Mouse (Mus musculus) heart, adult 2 months (tissue): ENCODE measurements around the gene Fbxl12.

Source experiments
- CTCF ChIP-seq: fragments of 200-600 bp; IDR thresholded peaks from 2 replicates; pipeline ENCODE4 v1.8.1; 2022; ENCODE audit warnings: antibody characterized with exemption, mild to moderate bottlenecking, moderate library complexity
- EP300 ChIP-seq: fragments of 200-500 bp; IDR thresholded peaks from 2 replicates; pipeline ENCODE4 v1.6.1; 2011; ENCODE audit warnings: low read depth, low read length, control low read depth; ENCODE audit not compliant: insufficient read depth
- POLR2A ChIP-seq: fragments of 200-500 bp; IDR thresholded peaks from 2 replicates; pipeline ENCODE4 v1.6.1; 2011; ENCODE audit warnings: mild to moderate bottlenecking, low read depth, low read length, control low read depth; ENCODE audit not compliant: insufficient read depth

DNA sequence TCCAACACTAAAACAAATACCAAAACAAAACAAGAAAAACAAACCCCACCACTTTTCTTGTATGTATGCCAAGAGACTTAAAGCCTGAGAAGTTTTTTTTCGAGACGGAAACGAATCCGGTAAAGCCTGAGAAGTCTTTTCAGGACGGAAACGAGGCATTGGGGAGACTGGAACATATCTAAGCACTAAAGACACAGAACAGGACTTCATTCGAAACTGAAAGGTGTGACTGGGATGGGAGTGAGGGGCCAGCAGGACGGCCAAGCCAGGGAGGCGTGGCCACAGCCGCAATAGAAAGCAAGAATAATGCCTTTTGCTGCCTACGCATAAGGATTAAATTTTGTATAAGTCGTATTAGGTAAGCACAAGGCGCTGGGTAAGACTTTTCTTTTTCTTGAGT is 786 bp downstream of the Fbxl12 start:
- no peak for TF ChIP-seq POLR2A
- no peak for TF ChIP-seq CTCF
- TF ChIP-seq EP300, result no peak
